Mouse (Mus musculus): Measurements from ENCODE around the gene 3110040N11Rik. TPM values are rescaled to one million over a fixed set of nuclear protein-coding genes. Genes with fewer than 3 reads are reported as not detected.

3110040N11Rik gene
- total and polyA plus RNA-seq, 2 experiments from 2014 or later, result 34.7 to 51.3 TPM

DNA sequence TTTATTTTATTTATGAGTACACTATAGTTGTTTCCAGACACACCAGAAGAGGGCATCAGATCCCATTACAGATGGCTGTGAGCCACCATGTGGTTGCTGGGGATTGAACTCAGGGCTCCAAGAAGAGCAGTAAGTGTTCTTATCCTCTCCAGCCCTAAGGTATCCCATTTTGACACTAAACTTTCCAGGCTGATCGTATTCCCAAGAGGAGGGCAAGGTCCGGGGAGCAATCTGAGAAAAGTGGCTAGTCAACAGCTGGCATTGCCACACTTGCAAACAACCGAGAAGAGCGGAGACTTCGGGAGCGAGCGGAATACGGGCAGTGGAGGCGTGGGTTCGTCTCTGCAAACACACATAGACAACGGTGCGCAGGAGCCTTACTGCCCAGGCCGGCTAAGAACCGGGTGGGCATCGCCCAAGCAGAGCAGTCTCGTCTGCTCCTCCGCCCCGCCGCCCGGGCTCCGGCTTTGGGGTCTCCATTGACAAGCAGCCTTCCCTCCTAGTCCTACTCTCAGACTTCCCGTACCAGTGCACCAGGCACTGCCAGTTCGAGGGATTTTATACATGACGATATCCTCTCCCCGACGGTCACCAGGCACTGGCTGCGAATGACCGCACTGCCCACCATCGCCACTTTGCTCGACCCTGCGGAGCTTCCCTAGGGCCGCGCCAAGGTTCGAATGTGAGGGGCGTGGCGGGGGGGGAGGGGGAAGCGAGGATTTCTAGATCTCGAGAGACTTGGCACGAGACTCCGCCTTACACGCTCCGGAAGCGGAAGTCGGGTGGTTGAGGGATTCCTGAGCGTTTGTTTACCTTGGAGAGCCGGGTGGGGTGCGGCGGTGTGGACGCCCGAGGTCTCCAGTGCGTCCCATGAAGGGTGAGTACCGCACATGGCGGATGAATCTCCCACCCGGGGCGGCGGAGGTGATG is 26.8 kb downstream of the 3110040N11Rik start, which contains the start of gene Ramac:
Gene Ramac, plus strand, starts transcription at position 746 of the 930 bp plus-strand sequence.
- WGBS, result 1% methylated on average over 53 of the region's 56 CpGs
- DNase-seq (ENCODE audit: low spot score) (peak; percentile 97), ATAC-seq (ENCODE audit: low FRiP score) (peak; percentile 96)
- TF ChIP-seq CTCF (IDR thresholded peaks at IDR 0.05), result peak; percentile 67
- H3K9me3 ChIP-seq (ENCODE audit: low read length), result no peaks in the 10 kb centered on the region
- peak within 1 kb of the TSS; percentile 85 for H3K27ac ChIP-seq (ENCODE audit: low read depth, low read length)
- H3K4me3 ChIP-seq (ENCODE audit: low read depth, low read length), result peak within 1 kb of the TSS; percentile 97
- H3K4me2 ChIP-seq (ENCODE audit: low read depth, low read length, poor library complexity, severe bottlenecking), result peak within 1 kb of the TSS; percentile 96
- peak within 1 kb of the TSS; percentile 88 for H3K9ac ChIP-seq (replicated peaks; ENCODE audit: low read length, poor library complexity, severe bottlenecking)
- no peaks in the 10 kb centered on the region for H3K36me3 ChIP-seq (ENCODE audit: insufficient read depth, low read length)
- no peaks in the 10 kb centered on the region for H3K27me3 ChIP-seq (ENCODE audit: insufficient read depth, low read length)
- peaks cover 7% of the 10 kb centered on the region for H3K4me1 ChIP-seq (ENCODE audit: insufficient read depth, low read length)

DNA sequence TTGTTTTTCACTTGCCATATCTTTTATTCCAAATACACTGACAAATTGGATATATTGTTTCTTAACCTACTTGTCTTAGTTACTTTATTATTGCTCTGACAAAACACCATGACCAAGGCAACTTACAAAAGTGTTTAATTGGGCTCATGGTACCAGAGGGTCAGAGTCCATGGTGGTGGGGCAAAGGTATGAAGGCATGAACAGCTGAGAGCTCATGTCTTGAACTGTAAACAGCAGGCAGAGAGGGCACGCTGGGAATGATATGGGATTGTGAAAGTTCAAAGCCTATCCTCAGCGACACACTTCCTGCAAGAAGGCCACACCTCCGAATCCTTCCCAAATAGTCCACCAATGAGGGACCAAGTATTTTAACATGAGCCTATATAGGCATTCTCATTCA is 41.3 kb downstream of the 3110040N11Rik start:
- 84% methylated on average over 3 of the region's 3 CpGs for WGBS
- ATAC-seq (ENCODE audit: low FRiP score) (no peak), DNase-seq (ENCODE audit: low spot score) (no peak)
- Histone ChIP-seq H3K36me3 (ENCODE audit: insufficient read depth, low read length) (no peaks in the 10 kb centered on the region), H3K4me3 (ENCODE audit: low read depth, low read length) (no peak overlapping the region), H3K9ac (replicated peaks; ENCODE audit: low read length, poor library complexity, severe bottlenecking) (no peak overlapping the region), H3K4me1 (ENCODE audit: insufficient read depth, low read length) (no peaks in the 10 kb centered on the region), H3K9me3 (ENCODE audit: low read length) (no peaks in the 10 kb centered on the region), H3K27me3 (ENCODE audit: insufficient read depth, low read length) (no peaks in the 10 kb centered on the region), H3K27ac (ENCODE audit: low read depth, low read length) (no peak overlapping the region), H3K4me2 (ENCODE audit: low read depth, low read length, poor library complexity, severe bottlenecking) (no peak overlapping the region)
- no peak for TF ChIP-seq CTCF (IDR thresholded peaks at IDR 0.05)

DNA sequence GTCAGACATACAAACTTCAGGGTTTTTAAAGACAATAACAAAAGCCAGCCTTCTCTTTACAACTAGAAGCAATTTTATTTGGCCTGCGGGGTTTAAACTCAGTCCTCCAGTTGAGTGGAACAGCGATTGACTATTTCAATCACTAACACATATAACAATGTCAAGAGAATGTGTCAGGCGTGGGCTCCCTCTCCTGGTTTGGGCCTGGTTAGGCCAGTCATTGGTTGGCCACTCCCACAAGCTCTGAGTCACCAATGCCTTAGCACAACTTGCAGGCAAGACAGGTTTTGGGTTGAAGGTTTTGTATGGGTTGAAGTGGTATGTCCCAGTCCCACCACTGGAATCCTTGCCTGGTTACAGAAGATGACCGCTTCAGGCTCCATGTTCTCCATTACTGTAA is 45.1 kb downstream of the 3110040N11Rik start:
- TF ChIP-seq CTCF (IDR thresholded peaks at IDR 0.05), result peak; percentile 56
- Histone ChIP-seq H3K9me3 (ENCODE audit: low read length) (no peaks in the 10 kb centered on the region), H3K4me2 (ENCODE audit: low read depth, low read length, poor library complexity, severe bottlenecking) (no peak overlapping the region), H3K27ac (ENCODE audit: low read depth, low read length) (no peak overlapping the region), H3K4me3 (ENCODE audit: low read depth, low read length) (no peak overlapping the region), H3K4me1 (ENCODE audit: insufficient read depth, low read length) (no peaks in the 10 kb centered on the region), H3K27me3 (ENCODE audit: insufficient read depth, low read length) (no peaks in the 10 kb centered on the region), H3K36me3 (ENCODE audit: insufficient read depth, low read length) (no peaks in the 10 kb centered on the region), H3K9ac (replicated peaks; ENCODE audit: low read length, poor library complexity, severe bottlenecking) (no peak overlapping the region)
- DNase-seq (ENCODE audit: low spot score), result peak; percentile 64
- ATAC-seq (ENCODE audit: low FRiP score), result no peak
- 76% methylated on average over 4 of the region's 4 CpGs for WGBS

- H3K9me3 ChIP-seq (ENCODE audit: low read length), result no peaks in the 10 kb centered on the region
- no peak overlapping the region for H3K27ac ChIP-seq (ENCODE audit: low read depth, low read length)
- no peak overlapping the region for H3K4me3 ChIP-seq (ENCODE audit: low read depth, low read length)
- H3K4me1 ChIP-seq (ENCODE audit: insufficient read depth, low read length), result no peaks in the 10 kb centered on the region
- no peak for ATAC-seq (ENCODE audit: low FRiP score)
- DNase-seq (ENCODE audit: low spot score), result no peak
- no peak overlapping the region for H3K4me2 ChIP-seq (ENCODE audit: low read depth, low read length, poor library complexity, severe bottlenecking)
- no peaks in the 10 kb centered on the region for H3K27me3 ChIP-seq (ENCODE audit: insufficient read depth, low read length)
- H3K9ac ChIP-seq (replicated peaks; ENCODE audit: low read length, poor library complexity, severe bottlenecking), result no peak overlapping the region
- H3K36me3 ChIP-seq (ENCODE audit: insufficient read depth, low read length), result no peaks in the 10 kb centered on the region
- 89% methylated on average over 7 of the region's 7 CpGs for WGBS
- TF ChIP-seq CTCF (IDR thresholded peaks at IDR 0.05), result no peak
These were observed 49.3 kb downstream of the 3110040N11Rik start for GRCm38 (mm10) chr7:81740010-81740409.

DNA sequence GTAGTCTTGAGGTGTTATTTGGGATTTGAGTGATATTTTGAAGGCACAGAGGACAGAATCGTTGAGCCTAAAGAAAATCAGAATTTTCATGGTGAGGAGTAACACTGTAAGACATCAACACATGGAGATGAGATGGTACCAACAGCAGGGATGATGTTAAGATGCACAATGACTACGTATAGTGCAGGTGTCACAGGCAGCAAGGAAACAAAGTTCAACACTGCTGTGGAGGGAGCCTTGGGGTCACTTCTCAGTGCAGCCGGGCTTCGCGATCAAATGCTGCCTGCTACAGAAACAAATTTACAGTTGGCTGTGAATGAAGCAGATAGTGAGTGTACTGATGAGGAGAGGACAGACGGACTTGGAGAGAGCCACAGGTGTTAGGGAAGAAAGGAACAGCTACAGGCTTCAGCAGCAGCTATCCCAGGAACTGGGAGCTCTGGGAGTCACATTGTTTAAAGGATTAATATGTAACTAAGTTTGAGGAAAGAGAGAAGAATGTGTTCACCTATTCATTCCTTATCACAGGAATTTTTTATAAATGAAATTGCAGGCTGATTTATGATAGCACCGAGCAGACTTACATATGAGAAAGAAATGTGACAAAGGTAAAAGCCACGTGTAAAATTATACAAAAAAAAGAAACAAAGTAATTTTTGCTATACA is 50.4 kb downstream of the 3110040N11Rik start:
- Histone ChIP-seq H3K9me3 (ENCODE audit: low read length) (no peaks in the 10 kb centered on the region), H3K9ac (replicated peaks; ENCODE audit: low read length, poor library complexity, severe bottlenecking) (no peak overlapping the region), H3K4me1 (ENCODE audit: insufficient read depth, low read length) (no peaks in the 10 kb centered on the region), H3K4me2 (ENCODE audit: low read depth, low read length, poor library complexity, severe bottlenecking) (no peak overlapping the region), H3K27me3 (ENCODE audit: insufficient read depth, low read length) (no peaks in the 10 kb centered on the region), H3K27ac (ENCODE audit: low read depth, low read length) (no peak overlapping the region), H3K4me3 (ENCODE audit: low read depth, low read length) (no peak overlapping the region), H3K36me3 (ENCODE audit: insufficient read depth, low read length) (no peaks in the 10 kb centered on the region)
- ATAC-seq (ENCODE audit: low FRiP score) (no peak), DNase-seq (ENCODE audit: low spot score) (no peak)
- WGBS, result 78% methylated on average over 8 of the region's 8 CpGs
- TF ChIP-seq CTCF (IDR thresholded peaks at IDR 0.05), result no peak

All from midbrain, postnatal 0 days (tissue).